8 mouse cellular contexts compared by ENCODE assay signal in the genomic region with DNA sequence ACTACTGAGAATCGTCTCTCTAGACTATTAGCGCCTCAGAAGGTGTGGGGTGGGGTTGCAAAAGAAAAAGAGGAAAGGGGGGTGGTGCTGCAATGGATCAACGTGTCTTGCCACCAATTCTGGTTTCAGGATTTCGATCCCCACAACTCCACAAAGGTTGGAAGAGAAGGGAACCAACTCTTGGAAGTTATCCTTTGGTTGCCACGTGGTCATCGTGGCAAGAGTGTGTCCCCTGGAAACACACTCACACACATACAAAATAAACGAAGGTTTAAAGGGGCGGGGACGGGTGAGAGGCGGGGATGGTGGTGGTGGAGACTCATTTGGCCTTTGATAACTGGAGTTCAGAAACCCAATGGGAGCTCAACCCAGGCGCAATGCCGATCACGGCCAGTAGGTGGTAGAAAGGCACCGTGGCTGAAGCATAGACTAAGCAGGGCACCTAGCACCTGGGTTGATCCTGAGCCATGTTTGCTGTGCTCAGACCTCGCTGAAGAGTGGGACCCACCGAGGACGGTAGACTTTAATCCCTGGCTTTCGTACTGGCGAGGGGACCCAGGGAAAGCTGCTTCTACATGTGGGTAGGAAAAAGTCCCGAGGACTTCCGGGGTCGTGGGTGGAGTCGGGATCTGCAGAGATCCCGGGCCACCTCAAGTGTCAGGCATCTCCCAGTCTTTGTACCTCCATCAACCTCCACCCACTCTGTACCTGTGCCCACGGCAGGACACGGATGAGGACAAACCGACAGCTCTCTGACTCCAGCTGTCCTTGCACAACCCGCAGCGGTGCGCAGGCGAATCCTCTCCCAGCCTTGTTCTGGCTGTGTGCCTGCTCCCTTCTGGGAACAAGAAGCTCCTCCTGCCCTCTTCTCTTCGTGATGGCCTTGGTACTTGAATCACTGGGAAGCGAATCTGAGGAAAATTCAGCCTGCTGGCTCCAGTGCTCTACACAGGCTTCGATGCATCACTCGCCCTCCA. TPM values are rescaled to one million over a fixed set of nuclear protein-coding genes. Genes with fewer than 3 reads are reported as not detected.
DNase-seq lines count a peak whose midpoint lies in the region; ATAC-seq and TF ChIP-seq lines count a peak whose summit lies in the region.

No protein-coding gene starts in this region.

- WGBS in forebrain, embryonic 16.5 days: 16% methylated on average over 35 of the region's 35 CpGs
- 10% methylated on average over 35 of the region's 35 CpGs for WGBS in lung, adult 2 months

- H3K9ac ChIP-seq in forebrain, embryonic 16.5 days (replicated peaks; ENCODE audit: low read depth, low read length): peak overlapping the region; percentile 61

- H3K27me3 ChIP-seq in G1E (ENCODE audit: insufficient read depth, low read length): peaks cover 31% of the 10 kb centered on the region
- H3K27me3 ChIP-seq in forebrain, embryonic 16.5 days (replicated peaks; ENCODE audit: control insufficient read depth, insufficient read depth, low read length): no peaks in the 10 kb centered on the region; the same call in 1 of the 2 replicates

- peak; percentile 94 for TF ChIP-seq CTCF in G1E (IDR thresholded peaks at IDR 0.05; ENCODE audit: low read depth, low read length)
- TF ChIP-seq CTCF in layer of hippocampus, adult 2 months (conservative IDR thresholded peaks at IDR 0.05): peak; percentile 97
- peak; percentile 97 for TF ChIP-seq CTCF in lung, adult 2 months (IDR thresholded peaks at IDR 0.05; ENCODE audit: insufficient read depth, low read length)

- peaks cover 19% of the 10 kb centered on the region for H3K9me3 ChIP-seq in G1E (replicated peaks)
- H3K9me3 ChIP-seq in forebrain, embryonic 16.5 days (ENCODE audit: control insufficient read depth, low read length): no peaks in the 10 kb centered on the region; the same call in 1 of the 2 replicates

- ATAC-seq in G1E (ENCODE audit: extremely low read depth, insufficient number of reproducible peaks, low FRiP score, poor library complexity, severe bottlenecking): peak; percentile 45; the same call in 1 of the 2 replicates
- ATAC-seq in forebrain, embryonic 16.5 days: peak; percentile 82
- ATAC-seq in neutrophil, adult 5-6 weeks (ENCODE audit: extremely low read depth, insufficient number of reproducible peaks, low FRiP score, poor library complexity, severe bottlenecking): peak; percentile 37; the same call in 1 of the 2 replicates

- DNase-seq in G1E (ENCODE audit: low spot score): peak; percentile 49
- DNase-seq in cerebellum, adult 18-20 months: peak; percentile 95 to 96
- DNase-seq in heart, postnatal 36 days: peak; percentile 82 to 91
- DNase-seq in layer of hippocampus, adult 2 months (ENCODE audit: low spot score in 2 of 2): peak; percentile 83 to 96
- DNase-seq in lung, adult 2 months: peak; percentile 90
- DNase-seq in testis, postnatal 14 days (ENCODE audit: low spot score): peak; percentile 76

- no peaks in the 10 kb centered on the region for H3K36me3 ChIP-seq in G1E (replicated peaks)
- no peaks in the 10 kb centered on the region for H3K36me3 ChIP-seq in forebrain, embryonic 16.5 days (ENCODE audit: control insufficient read depth, insufficient read depth)

- no peaks in the 10 kb centered on the region for H3K4me1 ChIP-seq in G1E (ENCODE audit: insufficient read depth, low read depth, low read length)
- peaks cover 6% of the 10 kb centered on the region; the same call in 1 of the 2 replicates for H3K4me1 ChIP-seq in forebrain, embryonic 16.5 days (replicated peaks; ENCODE audit: control insufficient read depth, insufficient read depth, low read length)
- no peaks in the 10 kb centered on the region for H3K4me1 ChIP-seq in lung, adult 2 months (ENCODE audit: control insufficient read depth, insufficient read depth, low read length)

- intact Hi-C loops in heart, postnatal 36 days (cut with DNase I): loop anchor here (1.0 kb wide), 3 partner anchors 47 to 335 kb away; no protein-coding TSS in a partner anchor

- TF ChIP-seq POLR2A in lung, adult 2 months (IDR thresholded peaks at IDR 0.05; ENCODE audit: borderline replicate concordance, extremely low read depth, low read depth, low read length): no peak

- H3K4me3 ChIP-seq in G1E (ENCODE audit: low read depth, low read length): no peak overlapping the region
- peak overlapping the region; percentile 47 for H3K4me3 ChIP-seq in forebrain, embryonic 16.5 days (replicated peaks; ENCODE audit: low read length)
- peak overlapping the region; percentile 57 for H3K4me3 ChIP-seq in layer of hippocampus, adult 2 months
- H3K4me3 ChIP-seq in lung, adult 2 months (replicated peaks; ENCODE audit: extremely low read depth, low read depth, low read length): peak overlapping the region; percentile 31

- no peak overlapping the region for H3K27ac ChIP-seq in forebrain, embryonic 16.5 days (ENCODE audit: low read length)
- H3K27ac ChIP-seq in layer of hippocampus, adult 2 months: peak overlapping the region; percentile 89

- peak overlapping the region; percentile 88 for H3K4me2 ChIP-seq in forebrain, embryonic 16.5 days (ENCODE audit: low read length)

RNA-seq across cellular contexts. Expression of a gene that starts 23.2 kb away (rescaled TPM):
- not detected in 2 replicates for total RNA-seq in G1E (2014; fragmentation: Nextera tagmentation)
- total RNA-seq in G1E (2017): 0.05 TPM in 1 of 2 replicates, not detected in the other
- not detected in 2 replicates for polyA plus RNA-seq in G1E (2012)
- polyA plus RNA-seq in forebrain, embryonic 16.5 days (2015; fragmentation: Nextera tagmentation; extraction: Ambion mirVana): 0.09 and 0.20 TPM in 2 replicates
- total RNA-seq in heart, postnatal 36 days (2021): not detected
- under 1 TPM in 1 of 2 experiments, not detected in 1; 0.15 TPM for total RNA-seq in layer of hippocampus, adult 2 months (2021)
- not detected in 2 replicates for polyA plus RNA-seq in lung, adult 2 months (2012; rRNA removed)
- total RNA-seq in neutrophil, adult 5-6 weeks (2017): not detected in 2 replicates

RNA-seq across cellular contexts. Expression of a gene that starts 24.1 kb away (rescaled TPM):
- total RNA-seq in G1E (2014; fragmentation: Nextera tagmentation) (3.2 TPM in 1 of 2 replicates, not detected in the other), G1E (2017) (0.06 and 0.38 TPM in 2 replicates)
- polyA plus RNA-seq in G1E (2012): 0.08 and 0.13 TPM in 2 replicates
- polyA plus RNA-seq in forebrain, embryonic 16.5 days (2015; fragmentation: Nextera tagmentation; extraction: Ambion mirVana): 4.7 TPM in 2 replicates
- 10 to 100 TPM; 55.2 to 76.8 TPM for total RNA-seq in heart, postnatal 36 days (2021)
- total RNA-seq in layer of hippocampus, adult 2 months (2021): 10 to 100 TPM in 1 of 2 experiments, 1 to 10 TPM in 1; 9.1 to 11.7 TPM
- polyA plus RNA-seq in lung, adult 2 months (2012; rRNA removed): 134 and 222 TPM in 2 replicates
- total RNA-seq in neutrophil, adult 5-6 weeks (2017): 1.2 and 2.5 TPM in 2 replicates

RNA-seq across cellular contexts. Expression of a gene that starts 59.8 kb away (rescaled TPM):
- total RNA-seq in G1E (2014; fragmentation: Nextera tagmentation) (not detected in 2 replicates), G1E (2017) (not detected in 2 replicates)
- not detected in 2 replicates for polyA plus RNA-seq in G1E (2012)
- polyA plus RNA-seq in forebrain, embryonic 16.5 days (2015; fragmentation: Nextera tagmentation; extraction: Ambion mirVana): 0.30 and 0.81 TPM in 2 replicates
- total RNA-seq in heart, postnatal 36 days (2021): not detected
- total RNA-seq in layer of hippocampus, adult 2 months (2021): 1 to 10 TPM; 2.7 to 2.8 TPM
- 0.19 and 0.66 TPM in 2 replicates for polyA plus RNA-seq in lung, adult 2 months (2012; rRNA removed)
- total RNA-seq in neutrophil, adult 5-6 weeks (2017): not detected in 2 replicates

Comparison
In these comparisons a context has a peak if more than half of its experiments do, and no peak if none do; other contexts are left out.
1. RNA of a gene that starts 24.1 kb away (total RNA-seq): 55.2 to 76.8 TPM in heart, postnatal 36 days; 9.1 to 11.7 TPM in layer of hippocampus, adult 2 months, 0.06 to 3.2 TPM in G1E and 1.2 to 2.5 TPM in neutrophil, adult 5-6 weeks; every median in the first group is over 4 times any median in the second.
2. Peak in every context shown above with its lines, with median percentiles within 50 percentile points of each other: ATAC-seq, DNase-seq and CTCF ChIP-seq.